Mouse (Mus musculus) ES-Bruce4 (cell line): ENCODE results near the gene Plcb1. TPM values are rescaled to one million over a fixed set of nuclear protein-coding genes. Genes with fewer than 3 reads are reported as not detected.

Source experiments
- H3K27ac ChIP-seq: 2 replicates; pipeline ENCODE4 v1.5.1; 2012; ENCODE audit warnings: low read length, inconsistent platforms; ENCODE audit not compliant: insufficient read depth
- H3K27me3 ChIP-seq: 2 replicates; pipeline ENCODE4 v1.6.1; 2012; ENCODE audit warnings: mild to moderate bottlenecking, low read length, inconsistent platforms; ENCODE audit not compliant: control insufficient read depth, poor library complexity, insufficient read depth, severe bottlenecking
- H3K36me3 ChIP-seq: 2 replicates; pipeline ENCODE4 v1.6.1; 2012; ENCODE audit warnings: inconsistent platforms, mild to moderate bottlenecking, low read length, moderate library complexity; ENCODE audit not compliant: control insufficient read depth, poor library complexity, insufficient read depth, severe bottlenecking
- H3K4me1 ChIP-seq: one replicate; pipeline ENCODE4 v1.8.1; 2011; ENCODE audit warnings: low read length; ENCODE audit not compliant: control insufficient read depth, insufficient read depth
- H3K4me3 ChIP-seq: 2 replicates; pipeline ENCODE4 v1.5.1; 2011; ENCODE audit warnings: low read depth, mild to moderate bottlenecking, low read length
- H3K9ac ChIP-seq: 2 replicates; pipeline ENCODE4 v1.6.1; 2012; ENCODE audit warnings: low read depth, mild to moderate bottlenecking, inconsistent platforms; ENCODE audit not compliant: poor library complexity, severe bottlenecking
- H3K9me3 ChIP-seq: replicated peaks from 2 replicates; pipeline ENCODE4 v1.6.1; 2012; ENCODE audit warnings: mild to moderate bottlenecking, low read length, inconsistent platforms; ENCODE audit not compliant: control insufficient read depth, poor library complexity, insufficient read depth, severe bottlenecking
- CTCF ChIP-seq: IDR thresholded peaks from one replicate; pipeline ENCODE4 v1.8.1; 2011; ENCODE audit warnings: low read depth, low read length
- EP300 ChIP-seq: IDR thresholded peaks from 2 replicates; pipeline ENCODE4 v1.6.1; 2011; ENCODE audit warnings: low read depth, low read length; ENCODE audit not compliant: insufficient read depth
- POLR2A ChIP-seq: IDR thresholded peaks from one replicate; pipeline ENCODE4 v1.8.1; 2011; ENCODE audit warnings: low read length; ENCODE audit not compliant: insufficient read depth
- polyA plus RNA-seq: library from polyadenylated mRNA; stranded (reverse); fragments of >200 nt; gene quantifications from 2 replicates; pipeline ENCODE4 v1.2.4, GENCODE M21; 2011; ENCODE audit warnings: low read depth; ENCODE audit not compliant: missing spikeins, insufficient read depth, insufficient read length

Plcb1 gene
- polyA plus RNA-seq, 1 experiment: 0.19 TPM

GRCm38 (mm10) chr2:134816383-134816782 is 30.5 kb downstream of the Plcb1 start:
- Histone ChIP-seq H3K9ac (no peak overlapping the region), H3K27me3 (no peaks in the 10 kb centered on the region), H3K4me3 (no peak overlapping the region), H3K27ac (no peak overlapping the region), H3K4me1 (no peaks in the 10 kb centered on the region), H3K36me3 (no peaks in the 10 kb centered on the region), H3K9me3 (no peaks in the 10 kb centered on the region)
- no peak for TF ChIP-seq CTCF
- TF ChIP-seq POLR2A: no peak
- no peak for TF ChIP-seq EP300

GRCm38 (mm10) chr2:134817058-134817840 is 31.4 kb downstream of the Plcb1 start:
- TF ChIP-seq CTCF (no peak), POLR2A (no peak), EP300 (no peak)
- Histone ChIP-seq H3K9me3 (no peaks in the 10 kb centered on the region), H3K4me1 (no peaks in the 10 kb centered on the region), H3K36me3 (no peaks in the 10 kb centered on the region), H3K27ac (no peak overlapping the region), H3K4me3 (no peak overlapping the region), H3K27me3 (no peaks in the 10 kb centered on the region), H3K9ac (no peak overlapping the region)

GRCm38 (mm10) chr2:134821176-134821575 is 35.3 kb downstream of the Plcb1 start:
- TF ChIP-seq CTCF: no peak
- TF ChIP-seq EP300: no peak
- no peak for TF ChIP-seq POLR2A
- Histone ChIP-seq H3K4me3 (no peak overlapping the region), H3K36me3 (no peaks in the 10 kb centered on the region), H3K9me3 (no peaks in the 10 kb centered on the region), H3K27me3 (no peaks in the 10 kb centered on the region), H3K9ac (no peak overlapping the region), H3K4me1 (no peaks in the 10 kb centered on the region), H3K27ac (no peak overlapping the region)

- Histone ChIP-seq H3K9me3 (no peaks in the 10 kb centered on the region), H3K9ac (no peak overlapping the region), H3K4me3 (no peak overlapping the region), H3K36me3 (no peaks in the 10 kb centered on the region), H3K27ac (no peak overlapping the region), H3K27me3 (no peaks in the 10 kb centered on the region), H3K4me1 (no peaks in the 10 kb centered on the region)
- no peak for TF ChIP-seq POLR2A
- no peak for TF ChIP-seq EP300
- no peak for TF ChIP-seq CTCF
These were observed 39.8 kb downstream of the Plcb1 start for GRCm38 (mm10) chr2:134825645-134826044.

- Histone ChIP-seq H3K27ac (no peak overlapping the region), H3K27me3 (no peaks in the 10 kb centered on the region), H3K9me3 (no peaks in the 10 kb centered on the region), H3K9ac (no peak overlapping the region), H3K4me1 (no peaks in the 10 kb centered on the region), H3K4me3 (no peak overlapping the region), H3K36me3 (no peaks in the 10 kb centered on the region)
- TF ChIP-seq POLR2A: no peak
- TF ChIP-seq EP300: no peak
- no peak for TF ChIP-seq CTCF
These were observed 40.5 kb downstream of the Plcb1 start for GRCm38 (mm10) chr2:134826111-134827005.

- Histone ChIP-seq H3K4me1 (no peaks in the 10 kb centered on the region), H3K27ac (no peak overlapping the region), H3K4me3 (no peak overlapping the region), H3K9me3 (0 out of 2 replicates have a peak, but pooled peaks cover 2% of the 10 kb centered on the region), H3K36me3 (no peaks in the 10 kb centered on the region), H3K9ac (no peak overlapping the region), H3K27me3 (no peaks in the 10 kb centered on the region)
- TF ChIP-seq CTCF (no peak), POLR2A (no peak), EP300 (no peak)
These were observed 42.1 kb downstream of the Plcb1 start for GRCm38 (mm10) chr2:134827778-134828487.
